Mouse (Mus musculus): Measurements from ENCODE around the gene Esp24.
"Not testable (repeated sequence)": the region's sequence is repeated elsewhere in the genome, so short reads cannot be mapped to it uniquely, and the experiment has no call there.

Esp24 gene

GRCm38 (mm10) chr17:39036395-39036794 is at the start of gene Esp24:
Gene Esp24 (plus strand): TSS chr17:39036695.
- not testable (repeated sequence) for DNase-seq (ENCODE audit: low read depth, low spot score)

- no peak for DNase-seq (ENCODE audit: low read depth, low spot score)
Observed at GRCm38 (mm10) chr17:39009846-39010245, 26.6 kb upstream of the Esp24 start.

GRCm38 (mm10) chr17:39010675-39011638 is 25.5 kb upstream of the Esp24 start:
- no peak for DNase-seq (ENCODE audit: low read depth, low spot score)

GRCm38 (mm10) chr17:39017184-39017583 is 19.3 kb upstream of the Esp24 start:
- no peak for DNase-seq (ENCODE audit: low read depth, low spot score)

GRCm38 (mm10) chr17:39043241-39043640 is 6.7 kb downstream of the Esp24 start, which contains the start of gene Gm21903:
Gene Gm21903 (minus strand): TSS chr17:39043341.
- no peak for DNase-seq (ENCODE audit: low read depth, low spot score)

- no peak for DNase-seq (ENCODE audit: low read depth, low spot score)
Observed at GRCm38 (mm10) chr17:39063641-39064040, 27.1 kb downstream of the Esp24 start.

GRCm38 (mm10) chr17:39076937-39077336 is 40.4 kb downstream of the Esp24 start, which contains the start of gene Esp23:
Gene Esp23 (minus strand): TSS chr17:39077037.
- no peak for DNase-seq (ENCODE audit: low read depth, low spot score)
